In the genomic region with DNA sequence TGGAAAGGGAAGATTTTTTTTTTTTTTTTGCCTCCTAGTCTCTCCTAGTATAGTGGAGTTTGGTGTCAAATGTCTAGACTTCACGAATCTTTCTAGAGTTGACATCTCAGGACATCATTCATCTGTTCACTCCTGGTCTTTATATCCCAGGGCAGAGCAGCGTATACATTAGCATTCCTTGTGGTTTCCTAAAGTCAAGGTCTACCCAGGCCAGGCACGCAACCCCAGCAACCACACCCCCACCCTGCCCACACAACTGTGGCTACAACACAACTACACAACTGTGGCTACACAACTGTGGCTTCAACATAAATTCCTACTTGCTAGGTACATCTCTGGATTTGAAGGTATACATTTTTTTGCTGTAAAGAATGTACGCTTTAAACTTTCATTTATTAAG, we compare ENCODE assay signal across 15 mouse cellular contexts.
"Had no signal": no experiment of that assay in that cellular context is flagged by ENCODE, and none has a peak within 500 bp of the region (broad histone marks: within the 10 kb centered on the region; RNA-seq: fewer than 3 reads in every experiment).

No protein-coding gene starts in this region.

- H3K4me1 ChIP-seq: kidney, embryonic 15.5 days; liver, embryonic 13.5 days; megakaryocyte, embryonic 14.5 days; midbrain, embryonic 12.5 days; neural tube, embryonic 15.5 days had no signal

- H3K9me3 ChIP-seq: kidney, embryonic 15.5 days; liver, embryonic 13.5 days; midbrain, embryonic 12.5 days; neural tube, embryonic 15.5 days had no signal

- ATAC-seq: liver, postnatal 0 days had no signal

- H3K4me2 ChIP-seq: hindbrain, embryonic 14.5 days; kidney, embryonic 15.5 days; liver, embryonic 13.5 days; midbrain, embryonic 12.5 days; neural tube, embryonic 15.5 days had no signal

- H3K27me3 ChIP-seq: kidney, embryonic 15.5 days; liver, embryonic 13.5 days; megakaryocyte, embryonic 14.5 days; midbrain, embryonic 12.5 days; neural tube, embryonic 15.5 days had no signal

- H3K9ac ChIP-seq: hindbrain, embryonic 14.5 days; kidney, embryonic 15.5 days; liver, embryonic 13.5 days; liver, postnatal 0 days; midbrain, embryonic 12.5 days; neural tube, embryonic 15.5 days had no signal

- H3K27ac ChIP-seq: hindbrain, embryonic 14.5 days; kidney, embryonic 15.5 days; left cerebral cortex, adult 2 months; liver, embryonic 13.5 days; macrophage; midbrain, embryonic 12.5 days; neural tube, embryonic 15.5 days had no signal

- H3K4me3 ChIP-seq: kidney, embryonic 15.5 days; left cerebral cortex, adult 2 months; liver, embryonic 13.5 days; megakaryocyte, embryonic 14.5 days; midbrain, embryonic 12.5 days; myocyte; neural tube, embryonic 15.5 days had no signal

- DNase-seq: kidney, adult 11 months; kidney, postnatal 14 days; liver; liver, embryonic 13.5 days; liver, postnatal 0 days; lung, postnatal 10 days; thymus, postnatal 36 days had no signal

- H3K36me3 ChIP-seq: kidney, embryonic 15.5 days; liver, embryonic 13.5 days; midbrain, embryonic 12.5 days; neural tube, embryonic 15.5 days had no signal
